Mouse (Mus musculus): ENCODE data around the gene Sdhaf1. TPM values are rescaled to one million over a fixed set of nuclear protein-coding genes. Genes with fewer than 3 reads are reported as not detected.

The Sdhaf1 gene
- 18.8 and 19.5 TPM in 2 replicates for polyA plus RNA-seq (2014; fragmentation: Nextera tagmentation; extraction: Ambion mirVana)

DNA sequence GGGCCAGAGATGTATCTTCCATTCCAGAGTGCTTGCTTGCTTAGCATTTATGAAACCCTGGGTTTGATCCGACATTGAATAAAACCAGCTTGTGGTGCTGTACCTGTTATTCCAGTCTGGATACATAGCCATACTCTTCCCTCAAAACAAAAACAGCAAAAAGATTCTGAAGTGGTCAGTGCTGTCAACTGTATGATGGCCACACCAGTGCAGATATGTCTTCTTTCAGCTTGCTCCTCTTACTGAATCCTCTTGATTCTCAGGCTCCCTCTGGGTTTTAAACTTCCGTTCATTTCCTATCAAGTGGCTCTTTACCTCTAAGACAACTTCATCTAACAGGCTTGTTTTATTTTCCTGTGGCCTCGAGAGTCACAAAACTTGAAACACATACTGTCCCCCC is at the start of gene Sdhaf1:
TSS of gene Sdhaf1 (minus strand) at position 101 of the 400 bp plus-strand sequence.
- peak within 1 kb of the TSS; percentile 89 for H3K4me3 ChIP-seq (ENCODE audit: low read depth, low read length)
- H3K36me3 ChIP-seq (ENCODE audit: control insufficient read depth, insufficient read depth, low read length): no peaks in the 10 kb centered on the region
- H3K9ac ChIP-seq (ENCODE audit: low read depth, low read length): peak within 1 kb of the TSS; percentile 55
- 79% methylated on average over 3 of the region's 3 CpGs for WGBS
- peak within 1 kb of the TSS; percentile 89 for H3K27ac ChIP-seq (replicated peaks; ENCODE audit: low read depth, low read length)
- peak within 1 kb of the TSS; percentile 82 for H3K4me2 ChIP-seq (ENCODE audit: low read depth, low read length)
- no peak for DNase-seq (ENCODE audit: low spot score)
- ATAC-seq (ENCODE audit: low read depth): no peak
- no peaks in the 10 kb centered on the region for H3K27me3 ChIP-seq (replicated peaks; ENCODE audit: control insufficient read depth, insufficient read depth, low read length)
- peaks cover 8% of the 10 kb centered on the region; the same call in 1 of the 2 replicates for H3K4me1 ChIP-seq (ENCODE audit: control insufficient read depth, insufficient read depth, low read length)
- no peaks in the 10 kb centered on the region for H3K9me3 ChIP-seq (ENCODE audit: control insufficient read depth, low read length)

DNA sequence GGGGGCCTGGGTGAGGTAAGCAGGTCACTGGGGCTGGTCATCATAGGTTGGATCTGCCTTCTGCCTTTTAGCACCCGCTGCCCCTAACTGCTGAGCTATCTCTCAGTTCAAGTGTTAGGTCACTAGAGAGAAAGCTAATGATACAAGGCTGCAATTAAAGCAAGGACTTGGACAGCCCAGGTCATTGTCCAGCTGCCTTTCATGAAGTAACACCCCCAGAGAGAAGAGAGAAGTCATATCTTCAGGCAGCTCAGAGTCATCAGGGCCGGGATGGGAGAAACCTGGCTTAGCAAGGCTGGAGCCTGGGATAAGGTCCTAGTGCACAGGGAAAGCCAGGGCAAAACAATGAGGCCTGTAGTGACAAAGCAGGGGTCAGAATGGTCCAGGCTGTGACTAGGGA is 43.8 kb upstream of the Sdhaf1 start:
- H3K27me3 ChIP-seq (replicated peaks; ENCODE audit: control insufficient read depth, insufficient read depth, low read length): peaks cover 8% of the 10 kb centered on the region; the same call in 1 of the 2 replicates
- H3K9ac ChIP-seq (ENCODE audit: low read depth, low read length): no peak overlapping the region
- H3K4me1 ChIP-seq (ENCODE audit: control insufficient read depth, insufficient read depth, low read length): peaks cover 7% of the 10 kb centered on the region; the same call in 1 of the 2 replicates
- no peak for ATAC-seq (ENCODE audit: low read depth)
- H3K4me3 ChIP-seq (ENCODE audit: low read depth, low read length): no peak overlapping the region
- WGBS: 57% methylated on average over 2 of the region's 2 CpGs
- no peak for DNase-seq (ENCODE audit: low spot score)
- H3K9me3 ChIP-seq (ENCODE audit: control insufficient read depth, low read length): no peaks in the 10 kb centered on the region
- H3K27ac ChIP-seq (replicated peaks; ENCODE audit: low read depth, low read length): no peak overlapping the region
- H3K36me3 ChIP-seq (ENCODE audit: control insufficient read depth, insufficient read depth, low read length): no peaks in the 10 kb centered on the region
- H3K4me2 ChIP-seq (ENCODE audit: low read depth, low read length): no peak overlapping the region

DNA sequence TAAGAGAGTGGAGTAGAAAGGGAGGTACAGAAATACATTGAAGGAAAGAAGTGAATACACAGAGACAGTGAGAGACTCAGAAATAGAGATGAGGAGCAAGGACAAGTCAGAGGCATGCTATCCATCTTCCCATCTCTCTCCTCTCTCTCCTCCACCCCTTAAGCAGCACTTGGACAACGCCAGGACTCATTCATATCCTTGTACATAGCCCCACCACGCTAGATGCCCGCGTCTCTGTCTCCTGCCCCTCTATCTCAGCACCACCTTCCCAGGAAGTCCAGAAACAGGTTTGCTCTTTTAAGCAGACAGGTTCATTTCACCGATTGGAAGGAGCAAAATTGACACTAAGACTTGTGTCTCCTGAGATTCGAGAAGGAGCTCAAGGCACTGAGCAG is 39.6 kb upstream of the Sdhaf1 start:
- Histone ChIP-seq H3K27me3 (replicated peaks; ENCODE audit: control insufficient read depth, insufficient read depth, low read length) (peaks cover 8% of the 10 kb centered on the region; the same call in 1 of the 2 replicates), H3K27ac (replicated peaks; ENCODE audit: low read depth, low read length) (no peak overlapping the region), H3K36me3 (ENCODE audit: control insufficient read depth, insufficient read depth, low read length) (peaks cover 12% of the 10 kb centered on the region; the same call in 1 of the 2 replicates), H3K4me2 (ENCODE audit: low read depth, low read length) (peak overlapping the region; percentile 76), H3K4me3 (ENCODE audit: low read depth, low read length) (peak overlapping the region; percentile 73), H3K9me3 (ENCODE audit: control insufficient read depth, low read length) (no peaks in the 10 kb centered on the region), H3K9ac (ENCODE audit: low read depth, low read length) (peak overlapping the region; percentile 88), H3K4me1 (ENCODE audit: control insufficient read depth, insufficient read depth, low read length) (peaks cover 15% of the 10 kb centered on the region; the same call in 1 of the 2 replicates)
- ATAC-seq (ENCODE audit: low read depth) (0 out of 2 replicates have a peak, but pooled peaks have one; percentile 42), DNase-seq (ENCODE audit: low spot score) (no peak)
- WGBS: 50% methylated on average over 6 of the region's 6 CpGs

DNA sequence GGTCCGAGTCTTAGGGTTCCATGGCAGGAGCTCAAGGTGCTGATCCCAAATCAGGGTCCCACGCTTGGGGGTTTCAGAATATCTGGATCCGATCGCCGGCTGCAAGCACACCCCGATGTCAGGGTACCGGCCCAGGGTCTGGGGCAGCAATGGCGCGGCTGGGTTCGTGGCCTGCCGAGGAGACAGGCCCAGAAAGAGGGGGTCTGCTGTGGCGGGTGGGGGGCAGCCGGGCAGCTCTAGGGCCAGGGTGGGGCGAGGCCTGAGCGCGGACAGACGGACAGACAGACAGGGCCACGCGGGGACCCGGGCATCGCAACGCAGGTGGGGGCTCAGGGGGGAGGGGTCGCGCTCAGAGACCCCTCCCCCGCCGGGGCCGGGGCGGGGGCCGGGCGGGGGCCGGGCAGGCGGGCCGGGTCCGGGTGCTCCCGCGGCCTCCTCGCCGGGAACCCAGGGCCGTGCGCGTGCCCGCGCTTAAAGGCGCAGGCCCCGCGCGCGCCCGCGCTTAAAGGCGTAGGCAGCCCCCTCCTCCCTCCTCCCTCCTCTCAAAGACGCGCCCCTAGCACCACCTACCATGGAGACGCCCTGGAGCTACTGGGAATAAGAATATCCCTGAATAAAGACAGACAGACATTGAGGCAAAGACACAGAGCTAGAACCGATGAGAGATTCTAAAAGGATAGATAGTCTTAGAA is 39.1 kb upstream of the Sdhaf1 start, which contains the start of gene Lrfn3:
TSS of gene Lrfn3 (minus strand) at position 121 of the 692 bp plus-strand sequence.
- DNase-seq (ENCODE audit: low spot score): peak; percentile 96

DNA sequence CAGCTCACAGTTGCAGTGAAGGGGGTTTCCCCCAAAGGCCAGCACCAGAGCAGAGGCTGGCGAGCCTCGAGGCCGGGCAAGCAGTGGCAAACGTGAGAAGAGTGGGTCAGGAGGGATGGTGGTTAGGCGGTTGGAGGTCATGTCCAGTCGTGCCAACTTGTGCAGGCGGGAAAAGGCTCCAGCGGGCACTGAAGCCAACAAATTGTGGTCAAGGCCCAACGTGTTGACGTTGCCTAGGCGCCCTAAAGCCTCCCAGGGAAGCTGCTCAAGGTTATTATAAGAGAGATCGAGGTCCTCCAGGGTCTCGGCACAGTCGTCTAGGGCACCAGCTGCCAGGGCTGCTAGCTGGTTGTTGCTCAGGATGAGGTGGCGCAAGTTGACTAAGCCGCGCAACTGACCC is 36.3 kb upstream of the Sdhaf1 start:
- Histone ChIP-seq H3K4me2 (ENCODE audit: low read depth, low read length) (no peak overlapping the region), H3K36me3 (ENCODE audit: control insufficient read depth, insufficient read depth, low read length) (peaks cover 21% of the 10 kb centered on the region), H3K4me3 (ENCODE audit: low read depth, low read length) (no peak overlapping the region), H3K27me3 (replicated peaks; ENCODE audit: control insufficient read depth, insufficient read depth, low read length) (peaks cover 8% of the 10 kb centered on the region; the same call in 1 of the 2 replicates), H3K4me1 (ENCODE audit: control insufficient read depth, insufficient read depth, low read length) (peaks cover 15% of the 10 kb centered on the region; the same call in 1 of the 2 replicates), H3K9ac (ENCODE audit: low read depth, low read length) (no peak overlapping the region), H3K9me3 (ENCODE audit: control insufficient read depth, low read length) (no peaks in the 10 kb centered on the region), H3K27ac (replicated peaks; ENCODE audit: low read depth, low read length) (no peak overlapping the region)
- 89% methylated on average over 17 of the region's 17 CpGs for WGBS
- ATAC-seq (ENCODE audit: low read depth): no peak
- no peak for DNase-seq (ENCODE audit: low spot score)

More for the DNA sequence above, 39.1 kb upstream of the Sdhaf1 start, which contains the start of gene Lrfn3:
- peak within 1 kb of the TSS; percentile 88 for H3K9ac ChIP-seq (ENCODE audit: low read depth, low read length)
- peaks cover 12% of the 10 kb centered on the region; the same call in 1 of the 2 replicates for H3K36me3 ChIP-seq (ENCODE audit: control insufficient read depth, insufficient read depth, low read length)
- H3K4me1 ChIP-seq (ENCODE audit: control insufficient read depth, insufficient read depth, low read length): peaks cover 15% of the 10 kb centered on the region; the same call in 1 of the 2 replicates
- peaks cover 8% of the 10 kb centered on the region; the same call in 1 of the 2 replicates for H3K27me3 ChIP-seq (replicated peaks; ENCODE audit: control insufficient read depth, insufficient read depth, low read length)
- H3K9me3 ChIP-seq (ENCODE audit: control insufficient read depth, low read length): no peaks in the 10 kb centered on the region
- H3K27ac ChIP-seq (replicated peaks; ENCODE audit: low read depth, low read length): peak within 1 kb of the TSS; percentile 12
- H3K4me3 ChIP-seq (ENCODE audit: low read depth, low read length): peak within 1 kb of the TSS; percentile 73
- WGBS: 2% methylated on average over 29 of the region's 55 CpGs
- H3K4me2 ChIP-seq (ENCODE audit: low read depth, low read length): peak within 1 kb of the TSS; percentile 76
- ATAC-seq (ENCODE audit: low read depth): peak; percentile 82

GRCm38 (mm10) chr7:30359276-30359865 is 35.7 kb upstream of the Sdhaf1 start:
- peaks cover 21% of the 10 kb centered on the region for H3K36me3 ChIP-seq (ENCODE audit: control insufficient read depth, insufficient read depth, low read length)
- H3K27me3 ChIP-seq (replicated peaks; ENCODE audit: control insufficient read depth, insufficient read depth, low read length): peaks cover 4% of the 10 kb centered on the region; the same call in 1 of the 2 replicates
- 79% methylated on average over 25 of the region's 31 CpGs for WGBS
- H3K4me3 ChIP-seq (ENCODE audit: low read depth, low read length): no peak overlapping the region
- H3K4me2 ChIP-seq (ENCODE audit: low read depth, low read length): no peak overlapping the region
- DNase-seq (ENCODE audit: low spot score) (no peak), ATAC-seq (ENCODE audit: low read depth) (no peak)
- no peaks in the 10 kb centered on the region for H3K9me3 ChIP-seq (ENCODE audit: control insufficient read depth, low read length)
- no peak overlapping the region for H3K27ac ChIP-seq (replicated peaks; ENCODE audit: low read depth, low read length)
- H3K4me1 ChIP-seq (ENCODE audit: control insufficient read depth, insufficient read depth, low read length): peaks cover 15% of the 10 kb centered on the region; the same call in 1 of the 2 replicates
- H3K9ac ChIP-seq (ENCODE audit: low read depth, low read length): no peak overlapping the region

- Histone ChIP-seq H3K36me3 (ENCODE audit: control insufficient read depth, insufficient read depth, low read length) (peaks cover 21% of the 10 kb centered on the region), H3K9ac (ENCODE audit: low read depth, low read length) (no peak overlapping the region), H3K9me3 (ENCODE audit: control insufficient read depth, low read length) (no peaks in the 10 kb centered on the region), H3K4me3 (ENCODE audit: low read depth, low read length) (no peak overlapping the region), H3K27ac (replicated peaks; ENCODE audit: low read depth, low read length) (no peak overlapping the region), H3K4me1 (ENCODE audit: control insufficient read depth, insufficient read depth, low read length) (peaks cover 13% of the 10 kb centered on the region; the same call in 1 of the 2 replicates), H3K4me2 (ENCODE audit: low read depth, low read length) (no peak overlapping the region), H3K27me3 (replicated peaks; ENCODE audit: control insufficient read depth, insufficient read depth, low read length) (no peaks in the 10 kb centered on the region)
- ATAC-seq (ENCODE audit: low read depth) (no peak), DNase-seq (ENCODE audit: low spot score) (no peak)
- WGBS: 57% methylated on average over 7 of the region's 7 CpGs
Observed at GRCm38 (mm10) chr7:30358378-30359186, 34.9 kb upstream of the Sdhaf1 start.

- 69% methylated on average over 4 of the region's 4 CpGs for WGBS
- H3K9ac ChIP-seq (ENCODE audit: low read depth, low read length): no peak overlapping the region
- ATAC-seq (ENCODE audit: low read depth) (no peak), DNase-seq (ENCODE audit: low spot score) (no peak)
- H3K9me3 ChIP-seq (ENCODE audit: control insufficient read depth, low read length): no peaks in the 10 kb centered on the region
- H3K27me3 ChIP-seq (replicated peaks; ENCODE audit: control insufficient read depth, insufficient read depth, low read length): no peaks in the 10 kb centered on the region
- no peaks in the 10 kb centered on the region for H3K4me1 ChIP-seq (ENCODE audit: control insufficient read depth, insufficient read depth, low read length)
- H3K27ac ChIP-seq (replicated peaks; ENCODE audit: low read depth, low read length): no peak overlapping the region
- no peak overlapping the region for H3K4me2 ChIP-seq (ENCODE audit: low read depth, low read length)
- H3K36me3 ChIP-seq (ENCODE audit: control insufficient read depth, insufficient read depth, low read length): peaks cover 8% of the 10 kb centered on the region
- no peak overlapping the region for H3K4me3 ChIP-seq (ENCODE audit: low read depth, low read length)
Observed at GRCm38 (mm10) chr7:30354059-30354458, 30.4 kb upstream of the Sdhaf1 start.
